In the genomic region with DNA sequence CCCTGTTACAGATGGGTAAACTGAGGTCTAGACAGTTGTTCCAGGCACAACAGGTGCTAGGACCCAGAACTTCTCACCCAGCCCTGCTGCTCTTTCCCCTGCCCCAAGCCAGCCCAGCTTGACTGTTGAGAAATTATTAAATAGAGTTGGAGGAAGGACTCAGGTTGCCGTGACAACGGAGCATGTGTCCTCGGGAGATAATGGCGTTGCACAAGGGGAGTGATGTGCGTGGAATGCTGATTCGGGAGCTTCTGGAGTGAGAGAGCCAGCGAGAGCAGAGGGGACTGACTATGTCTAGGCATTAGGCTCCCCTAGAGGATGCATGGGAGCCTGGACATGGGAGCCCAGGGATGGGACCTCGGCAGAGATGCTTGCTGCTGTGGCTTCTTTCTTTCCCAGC, we compare ENCODE assay signal across 12 mouse cellular contexts. TPM values are rescaled to one million over a fixed set of nuclear protein-coding genes. Genes with fewer than 3 reads are reported as not detected.
DNase-seq lines count a peak whose midpoint lies in the region; ATAC-seq and TF ChIP-seq lines count a peak whose summit lies in the region.
"Had no signal": no experiment of that assay in that cellular context is flagged by ENCODE, and none has a peak within 500 bp of the region (broad histone marks: within the 10 kb centered on the region; RNA-seq: fewer than 3 reads in every experiment).

No protein-coding gene starts in this region.

- H3K4me1 ChIP-seq in forebrain, postnatal 0 days (ENCODE audit: insufficient read depth), result peaks cover 72% of the 10 kb centered on the region
- H3K4me1 ChIP-seq in neural tube, embryonic 14.5 days (ENCODE audit: control insufficient read depth, insufficient read depth, low read length), result peaks cover 57% of the 10 kb centered on the region
- H3K4me1 ChIP-seq in liver, postnatal 0 days (ENCODE audit: insufficient read depth), result no peaks in the 10 kb centered on the region

- peak; percentile 82 for ATAC-seq in forebrain, postnatal 0 days
- ATAC-seq in neural tube, embryonic 14.5 days (ENCODE audit: low read depth), result peak; percentile 87
- no peak for ATAC-seq in liver, postnatal 0 days
- ATAC-seq: intestine, postnatal 0 days had no signal

- peak overlapping the region; percentile 35 for H3K9ac ChIP-seq in forebrain, postnatal 0 days
- H3K9ac ChIP-seq in neural tube, embryonic 14.5 days (replicated peaks; ENCODE audit: low read depth, low read length), result 0 out of 2 replicates have a peak overlapping the region, but pooled peaks have one; percentile 25
- H3K9ac ChIP-seq in liver, postnatal 0 days (replicated peaks), result no peak overlapping the region

- H3K9me3 ChIP-seq in forebrain, postnatal 0 days (ENCODE audit: low read length), result no peaks in the 10 kb centered on the region
- no peaks in the 10 kb centered on the region for H3K9me3 ChIP-seq in neural tube, embryonic 14.5 days (ENCODE audit: control insufficient read depth, low read length)
- H3K9me3 ChIP-seq in liver, postnatal 0 days (ENCODE audit: low read length), result no peaks in the 10 kb centered on the region

- WGBS in forebrain, postnatal 0 days, result 8% methylated on average over 8 of the region's 8 CpGs
- 12% methylated on average over 8 of the region's 8 CpGs for WGBS in neural tube, embryonic 14.5 days
- 53% methylated on average over 8 of the region's 8 CpGs for WGBS in liver, postnatal 0 days (ENCODE audit: insufficient replicate concordance)

- H3K4me2 ChIP-seq in forebrain, postnatal 0 days (ENCODE audit: low read depth), result peak overlapping the region; percentile 27
- H3K4me2 ChIP-seq in neural tube, embryonic 14.5 days (ENCODE audit: low read depth, low read length), result peak overlapping the region; percentile 19; the same call in 1 of the 2 replicates
- H3K4me2 ChIP-seq in liver, postnatal 0 days (ENCODE audit: low read depth, low read length), result no peak overlapping the region

- H3K27ac ChIP-seq in forebrain, postnatal 0 days (ENCODE audit: low read depth, low read length), result peak overlapping the region; percentile 87
- peak overlapping the region; percentile 79 for H3K27ac ChIP-seq in neural tube, embryonic 14.5 days (ENCODE audit: low read depth, low read length)
- no peak overlapping the region for H3K27ac ChIP-seq in liver, postnatal 0 days (ENCODE audit: low read depth)

- no peaks in the 10 kb centered on the region for H3K27me3 ChIP-seq in forebrain, postnatal 0 days (ENCODE audit: insufficient read depth, low read length)
- H3K27me3 ChIP-seq in neural tube, embryonic 14.5 days (ENCODE audit: control insufficient read depth, insufficient read depth, low read length), result no peaks in the 10 kb centered on the region
- H3K27me3 ChIP-seq in liver, postnatal 0 days (ENCODE audit: insufficient read depth, low read length), result peaks cover 20% of the 10 kb centered on the region

- H3K36me3 ChIP-seq in forebrain, postnatal 0 days (ENCODE audit: insufficient read depth), result no peaks in the 10 kb centered on the region
- H3K36me3 ChIP-seq in neural tube, embryonic 14.5 days (ENCODE audit: control insufficient read depth, insufficient read depth, low read length), result no peaks in the 10 kb centered on the region
- no peaks in the 10 kb centered on the region for H3K36me3 ChIP-seq in liver, postnatal 0 days (replicated peaks; ENCODE audit: insufficient read depth, low read length)

- H3K4me3 ChIP-seq in forebrain, postnatal 0 days (ENCODE audit: low read depth, low read length), result no peak overlapping the region
- no peak overlapping the region for H3K4me3 ChIP-seq in neural tube, embryonic 14.5 days (ENCODE audit: low read depth, low read length)
- no peak overlapping the region for H3K4me3 ChIP-seq in liver, postnatal 0 days (ENCODE audit: low read depth, low read length)

- DNase-seq in cerebellum, postnatal 36 days, result peak; percentile 24 to 32
- peak; percentile 87 for DNase-seq in forebrain, postnatal 0 days
- DNase-seq in layer of hippocampus, postnatal 25 days (ENCODE audit: extremely low spot score in 1 of 2, low spot score in 1 of 2), result peak; percentile 56 to 68
- no peak for DNase-seq in kidney, adult 18-20 months
- DNase-seq in liver, postnatal 0 days, result no peak
- no peak for DNase-seq in gastrocnemius, postnatal 4 days (ENCODE audit: low spot score in 2 of 2)
- no peak for DNase-seq in thymus, postnatal 4 days
- DNase-seq: thymus, postnatal 14 days had no signal

- TF ChIP-seq CTCF in forebrain, postnatal 0 days (IDR thresholded peaks at IDR 0.05; ENCODE audit: low read depth), result peak; percentile 23
- no peak for TF ChIP-seq CTCF in liver, postnatal 0 days (IDR thresholded peaks at IDR 0.05; ENCODE audit: low read depth)

- TF ChIP-seq EP300 in liver, postnatal 0 days (IDR thresholded peaks at IDR 0.05; ENCODE audit: low read depth), result no peak

RNA-seq across cellular contexts. Expression of a gene that starts 7.7 kb away (rescaled TPM):
- 221 and 302 TPM in 2 replicates for total RNA-seq in forebrain, postnatal 0 days (2014; rRNA removed)
- polyA plus RNA-seq in forebrain, postnatal 0 days (2015; fragmentation: Nextera tagmentation; extraction: Ambion mirVana), result 105 and 152 TPM in 2 replicates
- total RNA-seq in layer of hippocampus, postnatal 25 days (2021), result 100 to 1,000 TPM; 292 to 295 TPM
- polyA plus RNA-seq in neural tube, embryonic 14.5 days (2014; fragmentation: Nextera tagmentation; extraction: Ambion mirVana), result 122 and 156 TPM in 2 replicates
- not detected in 2 replicates for polyA plus RNA-seq in liver, postnatal 0 days (2015; fragmentation: Nextera tagmentation; extraction: Ambion mirVana)
- total RNA-seq in gastrocnemius, postnatal 4 days (2021), result under 1 TPM; 0.36 to 0.59 TPM
- total RNA-seq: common myeloid progenitor, adult 5-6 weeks; megakaryocyte, adult 5-6 weeks had no signal
- polyA plus RNA-seq: intestine, postnatal 0 days had no signal

Comparison
In these comparisons a context has a peak if more than half of its experiments do, and no peak if none do; other contexts are left out.
1. DNase-seq: peak in cerebellum, postnatal 36 days (2 of 2), forebrain, postnatal 0 days (single experiment) and layer of hippocampus, postnatal 25 days (2 of 2); none in kidney, adult 18-20 months (single experiment), liver, postnatal 0 days (single experiment), gastrocnemius, postnatal 4 days (0 of 2) and thymus, postnatal 4 days (single experiment).
2. RNA of a gene that starts 7.7 kb away (total RNA-seq): 221 to 302 TPM in forebrain, postnatal 0 days and 292 to 295 TPM in layer of hippocampus, postnatal 25 days; 0.36 to 0.59 TPM in gastrocnemius, postnatal 4 days; every median in the first group is over 100 times any median in the second.